Mouse (Mus musculus) E14TG2a.4 (cell line): Measurements from ENCODE around the gene Ube2d2b.

ENCODE experiments used
- H3K27me3 ChIP-seq: 2 replicates; pipeline ENCODE4 v1.6.1; 2014; ENCODE audit warnings: low read length, control low read depth; ENCODE audit not compliant: insufficient read depth
- H3K36me3 ChIP-seq: 2 replicates; pipeline ENCODE4 v1.6.1; 2014; ENCODE audit warnings: low read length, control low read depth; ENCODE audit not compliant: insufficient read depth
- H3K4me1 ChIP-seq: replicated peaks from 2 replicates; pipeline ENCODE4 v1.6.1; 2014; ENCODE audit warnings: low read depth, low read length, control low read depth
- H3K4me3 ChIP-seq: replicated peaks from 2 replicates; pipeline ENCODE4 v1.5.1; 2014; ENCODE audit warnings: mild to moderate bottlenecking, low read length
- H3K9me3 ChIP-seq: 2 replicates; pipeline ENCODE4 v1.6.1; 2014; ENCODE audit warnings: low read length, control low read depth
- CTCF ChIP-seq: conservative IDR thresholded peaks from 2 replicates; pipeline ENCODE4 v1.5.1; 2014; ENCODE audit warnings: low read length
- NANOG ChIP-seq: IDR thresholded peaks from 2 replicates; pipeline ENCODE4 v1.6.1; 2014; ENCODE audit warnings: borderline replicate concordance, low read length, mixed read lengths
- POU5F1 ChIP-seq: IDR thresholded peaks from 2 replicates; pipeline ENCODE4 v1.6.1; 2014; ENCODE audit warnings: low read length, borderline replicate concordance

Ube2d2b gene

DNA sequence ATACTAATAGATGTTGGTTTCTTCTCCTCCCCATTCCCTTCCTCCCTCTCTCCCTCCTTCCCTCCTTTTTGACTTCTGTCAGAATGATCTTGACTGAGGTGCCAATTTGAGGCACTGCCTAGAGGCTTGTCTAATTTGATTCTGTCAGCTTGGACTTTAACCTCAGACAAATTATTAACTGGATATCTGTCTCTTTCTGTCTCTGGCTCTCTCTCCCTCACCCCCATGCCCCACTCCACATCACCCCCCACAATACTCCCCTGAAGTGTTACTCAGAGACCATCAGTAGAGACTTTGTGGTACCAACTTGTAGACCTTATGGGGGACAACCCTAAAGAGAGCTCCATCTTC lies 45.3 kb downstream of the Ube2d2b start:
- Histone ChIP-seq H3K4me1 (peaks cover 23% of the 10 kb centered on the region), H3K36me3 (no peaks in the 10 kb centered on the region), H3K9me3 (no peaks in the 10 kb centered on the region), H3K4me3 (no peak overlapping the region), H3K27me3 (peaks cover 5% of the 10 kb centered on the region; the same call in 1 of the 2 replicates)
- TF ChIP-seq POU5F1 = no peak
- TF ChIP-seq CTCF = no peak

GRCm38 (mm10) chr5:107877053-107877452 lies 47.2 kb downstream of the Ube2d2b start:
- Histone ChIP-seq H3K27me3 (no peaks in the 10 kb centered on the region), H3K9me3 (no peaks in the 10 kb centered on the region), H3K4me3 (no peak overlapping the region), H3K36me3 (no peaks in the 10 kb centered on the region), H3K4me1 (peaks cover 27% of the 10 kb centered on the region)
- TF ChIP-seq NANOG (no peak), CTCF (peak; percentile 47)

DNA sequence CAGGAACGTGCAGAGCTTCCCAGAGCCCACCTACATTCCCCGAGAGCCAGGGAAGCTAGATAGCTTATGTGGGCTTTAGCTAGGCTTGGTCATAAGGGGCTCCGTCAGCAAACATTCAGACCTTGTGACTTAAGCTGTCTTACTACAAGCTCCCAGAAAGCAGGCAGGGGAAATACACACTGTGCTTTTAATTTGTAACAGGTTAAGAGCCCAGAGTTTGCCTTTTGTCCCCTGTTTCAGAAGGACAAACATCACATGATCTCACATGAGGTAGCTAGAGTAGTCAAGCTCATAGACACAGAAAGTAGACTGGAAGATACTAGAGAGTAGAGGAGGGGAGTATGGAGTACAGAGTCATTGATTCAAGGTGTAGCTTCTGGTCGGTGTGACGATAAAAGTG lies 50.8 kb downstream of the Ube2d2b start:
- TF ChIP-seq POU5F1 (no peak), CTCF (no peak), NANOG (no peak)
- no peaks in the 10 kb centered on the region for H3K36me3 ChIP-seq
- H3K4me3 ChIP-seq = no peak overlapping the region
- H3K27me3 ChIP-seq = no peaks in the 10 kb centered on the region
- no peaks in the 10 kb centered on the region for H3K9me3 ChIP-seq
- H3K4me1 ChIP-seq = peaks cover 8% of the 10 kb centered on the region
